Mouse (Mus musculus) E14TG2a.4 (cell line): Measurements from ENCODE around the gene Rims4.

Experiments
- H3K27me3 ChIP-seq: 2 replicates; pipeline ENCODE4 v1.6.1; 2014; ENCODE audit warnings: low read length, control low read depth; ENCODE audit not compliant: insufficient read depth
- H3K36me3 ChIP-seq: 2 replicates; pipeline ENCODE4 v1.6.1; 2014; ENCODE audit warnings: low read length, control low read depth; ENCODE audit not compliant: insufficient read depth
- H3K4me1 ChIP-seq: replicated peaks from 2 replicates; pipeline ENCODE4 v1.6.1; 2014; ENCODE audit warnings: low read depth, low read length, control low read depth
- H3K4me3 ChIP-seq: replicated peaks from 2 replicates; pipeline ENCODE4 v1.5.1; 2014; ENCODE audit warnings: mild to moderate bottlenecking, low read length
- H3K9me3 ChIP-seq: 2 replicates; pipeline ENCODE4 v1.6.1; 2014; ENCODE audit warnings: low read length, control low read depth
- CTCF ChIP-seq: conservative IDR thresholded peaks from 2 replicates; pipeline ENCODE4 v1.5.1; 2014; ENCODE audit warnings: low read length
- NANOG ChIP-seq: IDR thresholded peaks from 2 replicates; pipeline ENCODE4 v1.6.1; 2014; ENCODE audit warnings: borderline replicate concordance, low read length, mixed read lengths
- POU5F1 ChIP-seq: IDR thresholded peaks from 2 replicates; pipeline ENCODE4 v1.6.1; 2014; ENCODE audit warnings: low read length, borderline replicate concordance

Gene Rims4

DNA sequence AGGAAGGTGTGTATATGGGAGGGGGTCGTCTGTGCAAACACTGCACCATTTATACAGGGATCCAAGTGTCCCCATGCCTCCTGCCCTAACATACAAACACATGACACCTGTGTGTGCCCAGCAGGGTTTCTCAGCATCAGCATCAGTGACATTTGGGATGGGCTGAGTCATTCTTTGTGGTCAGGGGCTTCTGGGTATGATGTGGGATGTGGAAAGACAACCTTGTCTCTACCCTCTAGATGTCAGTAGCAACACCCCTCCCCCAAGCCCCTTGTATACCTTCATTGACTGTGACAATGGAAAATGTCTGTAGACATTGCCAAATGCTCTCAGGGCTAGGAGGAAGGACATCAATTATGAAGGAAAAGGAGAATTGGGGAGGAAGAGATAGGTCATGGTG lies 87.3 kb downstream of the Rims4 start:
- no peaks in the 10 kb centered on the region for H3K4me1 ChIP-seq
- H3K36me3 ChIP-seq, result no peaks in the 10 kb centered on the region
- no peak overlapping the region for H3K4me3 ChIP-seq
- no peaks in the 10 kb centered on the region for H3K27me3 ChIP-seq
- no peaks in the 10 kb centered on the region; the same call in 1 of the 2 replicates for H3K9me3 ChIP-seq
- TF ChIP-seq CTCF (no peak), POU5F1 (no peak), NANOG (no peak)

DNA sequence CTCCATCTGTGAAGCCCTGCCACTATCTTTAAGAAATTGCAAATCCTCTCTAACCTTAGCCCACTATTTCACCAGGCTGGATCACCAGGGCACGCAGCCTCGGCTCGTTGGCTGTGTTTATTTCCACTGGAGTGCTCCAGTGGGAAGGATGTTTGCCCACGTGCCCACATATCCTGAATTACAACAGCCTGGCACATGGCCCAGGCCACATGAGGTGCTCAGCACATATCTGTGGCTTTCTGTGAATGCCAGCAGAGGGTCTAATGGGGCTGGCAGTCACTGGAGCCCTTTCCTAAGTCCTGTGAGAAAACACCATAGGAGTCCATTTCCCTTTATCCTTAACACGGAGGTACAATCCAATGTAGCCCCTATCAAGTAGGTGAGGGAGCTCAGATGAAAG lies 92.0 kb downstream of the Rims4 start:
- no peaks in the 10 kb centered on the region for H3K36me3 ChIP-seq
- H3K9me3 ChIP-seq, result no peaks in the 10 kb centered on the region
- H3K27me3 ChIP-seq, result peaks cover 7% of the 10 kb centered on the region
- no peak overlapping the region for H3K4me3 ChIP-seq
- no peak for TF ChIP-seq NANOG
- TF ChIP-seq POU5F1, result no peak
- no peak for TF ChIP-seq CTCF
- H3K4me1 ChIP-seq, result peaks cover 9% of the 10 kb centered on the region

DNA sequence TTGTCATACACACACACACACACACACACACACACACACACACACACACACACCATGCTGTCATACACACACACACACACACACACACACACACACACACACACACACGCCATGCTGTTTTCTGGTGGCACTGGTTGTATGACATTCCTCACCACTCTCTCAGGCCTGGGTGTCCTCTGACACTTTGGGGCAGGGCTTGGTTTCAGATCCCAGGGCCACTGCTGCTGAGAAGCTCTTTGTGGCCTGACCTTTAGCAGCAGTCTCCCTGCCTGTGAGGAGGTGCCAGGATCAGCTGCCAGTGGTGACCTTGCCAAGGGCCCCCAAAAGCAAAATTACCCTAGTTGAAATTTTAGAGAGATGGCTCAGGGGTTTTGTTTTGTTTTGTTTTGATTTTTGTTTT lies 92.6 kb downstream of the Rims4 start:
- no peak for TF ChIP-seq POU5F1
- TF ChIP-seq NANOG, result no peak
- TF ChIP-seq CTCF, result no peak
- H3K27me3 ChIP-seq, result peaks cover 13% of the 10 kb centered on the region

DNA sequence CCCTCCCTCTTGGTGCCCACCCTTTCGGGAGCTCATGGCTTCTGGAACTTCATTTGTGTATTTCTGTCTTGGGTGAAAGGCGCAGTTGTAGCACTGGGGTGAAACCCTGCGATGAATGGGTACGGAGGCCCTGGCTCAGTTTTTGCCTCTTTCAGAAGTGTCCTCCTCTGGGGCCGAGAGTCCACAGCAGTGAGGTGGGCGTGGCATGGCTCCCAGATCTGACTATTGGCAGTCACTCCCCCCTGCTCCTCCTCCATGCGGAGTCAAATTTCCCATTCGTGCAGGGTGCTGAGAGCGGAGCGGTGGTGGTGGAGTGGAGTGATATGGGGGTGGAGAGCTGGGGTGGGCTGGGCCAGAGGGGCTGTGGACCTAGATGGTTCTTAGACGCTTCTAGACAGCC lies 94.7 kb downstream of the Rims4 start:
- no peak for TF ChIP-seq NANOG
- no peak for TF ChIP-seq CTCF
- no peak for TF ChIP-seq POU5F1
- H3K36me3 ChIP-seq, result no peaks in the 10 kb centered on the region

More for the DNA sequence above, 92.6 kb downstream of the Rims4 start:
- no peak overlapping the region for H3K4me3 ChIP-seq
- H3K36me3 ChIP-seq, result no peaks in the 10 kb centered on the region
- no peaks in the 10 kb centered on the region for H3K9me3 ChIP-seq
- peaks cover 9% of the 10 kb centered on the region for H3K4me1 ChIP-seq

DNA sequence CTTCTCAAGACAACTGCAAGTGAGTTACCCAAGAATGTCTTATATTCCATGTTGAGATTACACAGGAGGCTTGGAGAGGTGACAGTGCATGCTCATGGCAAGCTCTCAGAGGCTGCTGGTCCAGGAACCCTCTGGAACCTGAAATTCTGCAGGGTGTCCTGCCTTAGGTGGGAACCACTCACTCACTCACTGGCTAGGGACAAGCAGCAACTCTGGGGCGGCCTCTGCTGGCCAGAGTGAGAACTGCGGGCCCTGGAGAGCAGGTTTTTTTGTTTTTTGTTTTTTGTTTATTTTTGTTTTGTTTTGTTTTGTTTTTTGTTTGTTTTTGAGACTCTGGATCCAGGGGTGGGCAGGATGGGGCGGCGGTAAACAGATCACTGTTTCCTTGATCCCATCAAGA lies 95.2 kb downstream of the Rims4 start:
- Histone ChIP-seq H3K4me1 (peaks cover 9% of the 10 kb centered on the region), H3K36me3 (no peaks in the 10 kb centered on the region), H3K27me3 (peaks cover 17% of the 10 kb centered on the region), H3K9me3 (no peaks in the 10 kb centered on the region), H3K4me3 (no peak overlapping the region)
- TF ChIP-seq POU5F1, result no peak
- peak; percentile 100 for TF ChIP-seq CTCF

More for the DNA sequence above, 94.7 kb downstream of the Rims4 start:
- Histone ChIP-seq H3K4me3 (no peak overlapping the region), H3K4me1 (peaks cover 9% of the 10 kb centered on the region), H3K27me3 (peaks cover 17% of the 10 kb centered on the region), H3K9me3 (no peaks in the 10 kb centered on the region)

DNA sequence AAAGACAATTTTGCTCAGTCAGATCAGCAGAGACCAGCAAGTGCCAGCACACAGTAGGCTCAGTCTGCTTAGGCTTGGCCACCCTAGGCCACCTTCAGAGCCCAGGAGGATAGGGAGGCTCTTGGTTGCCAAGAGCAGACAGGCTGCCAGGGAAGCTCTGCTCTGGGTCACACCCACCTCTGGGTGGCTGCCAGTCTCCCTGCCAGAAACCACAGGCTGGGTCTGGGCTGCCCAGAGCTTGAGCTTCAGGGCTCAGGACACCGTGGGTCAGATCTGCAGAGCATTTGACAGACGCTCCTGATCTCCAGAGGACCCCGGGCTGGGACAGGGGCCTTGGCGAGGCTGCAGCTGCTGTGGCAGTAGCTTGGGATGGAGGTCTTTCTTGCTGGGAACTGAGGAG lies 97.9 kb downstream of the Rims4 start, which contains the start of gene Ccn5:
Gene Ccn5, plus strand, starts transcription at position 255 of the 400 bp plus-strand sequence.
- TF ChIP-seq NANOG (no peak), POU5F1 (no peak), CTCF (no peak)
- no peak within 1 kb of the TSS for H3K4me3 ChIP-seq
- H3K4me1 ChIP-seq, result peaks cover 9% of the 10 kb centered on the region
- H3K9me3 ChIP-seq, result no peaks in the 10 kb centered on the region
- peaks cover 17% of the 10 kb centered on the region for H3K27me3 ChIP-seq
- no peaks in the 10 kb centered on the region for H3K36me3 ChIP-seq

DNA sequence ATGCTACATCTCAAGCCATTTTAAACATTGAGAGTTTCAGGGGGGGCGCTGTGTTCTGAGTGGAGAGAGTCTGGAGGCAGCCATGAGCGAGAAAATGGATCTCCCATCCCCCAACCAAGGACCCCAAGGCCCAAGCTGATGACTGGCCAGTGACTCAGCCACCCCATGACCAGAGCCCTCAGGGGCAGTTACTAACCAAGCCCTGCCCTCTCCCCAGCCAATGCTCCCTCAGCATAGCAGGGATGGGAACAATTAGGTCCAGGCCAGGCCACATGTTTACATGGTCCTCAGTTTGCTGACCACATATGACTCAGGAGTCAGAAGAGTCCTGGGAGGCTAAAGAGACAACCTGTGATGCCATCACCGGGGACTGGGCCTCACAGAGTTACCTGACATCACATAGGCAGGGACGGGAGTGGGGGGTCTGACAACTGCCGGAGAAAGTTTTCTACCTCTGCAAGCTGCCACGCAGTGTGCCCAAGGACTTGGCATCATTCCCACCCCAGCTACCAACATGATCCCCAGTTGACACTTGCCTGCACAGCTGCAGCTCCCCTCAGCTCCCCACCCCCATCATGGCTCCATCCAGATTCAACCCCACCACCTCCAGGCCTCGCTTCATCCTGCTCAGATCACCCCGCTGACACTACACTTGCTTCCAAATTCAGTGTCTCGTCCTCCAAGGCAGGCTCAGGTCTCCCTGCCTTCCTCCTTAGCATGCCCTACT lies 103.6 kb downstream of the Rims4 start:
- no peak for TF ChIP-seq POU5F1
- TF ChIP-seq CTCF, result no peak
- no peak overlapping the region for H3K4me3 ChIP-seq
- peaks cover 5% of the 10 kb centered on the region; the same call in 1 of the 2 replicates for H3K27me3 ChIP-seq
- peaks cover 11% of the 10 kb centered on the region for H3K4me1 ChIP-seq
- H3K9me3 ChIP-seq, result no peaks in the 10 kb centered on the region
- no peaks in the 10 kb centered on the region for H3K36me3 ChIP-seq

DNA sequence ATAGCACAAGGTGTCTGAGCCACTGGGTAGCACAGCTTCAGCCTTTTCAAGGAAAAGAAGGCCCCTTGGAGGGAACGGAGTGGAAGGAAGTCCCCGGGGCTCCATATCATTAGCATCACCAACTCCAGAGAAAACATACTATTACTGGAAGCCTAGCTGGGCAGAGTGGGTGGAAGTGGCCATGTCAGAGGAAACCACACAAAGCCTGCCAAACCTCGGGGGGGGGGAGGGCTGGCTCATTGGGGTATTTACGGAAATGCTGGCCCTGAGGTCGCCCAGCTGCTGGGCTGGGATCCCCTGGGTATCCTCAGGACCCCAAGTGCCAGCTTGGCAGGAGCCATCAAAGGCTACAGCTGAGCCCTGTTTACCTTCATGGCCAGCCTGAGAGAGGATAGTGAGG lies 105.4 kb downstream of the Rims4 start:
- Histone ChIP-seq H3K36me3 (no peaks in the 10 kb centered on the region), H3K27me3 (peaks cover 5% of the 10 kb centered on the region; the same call in 1 of the 2 replicates), H3K9me3 (no peaks in the 10 kb centered on the region), H3K4me1 (peaks cover 11% of the 10 kb centered on the region), H3K4me3 (no peak overlapping the region)
- TF ChIP-seq CTCF, result no peak
